Mouse (Mus musculus): ENCODE measurements around the gene Pxdc1. TPM values are rescaled to one million over a fixed set of nuclear protein-coding genes. Genes with fewer than 3 reads are reported as not detected.

Pxdc1 gene
- polyA plus RNA-seq, 1 experiment from 2014 or later: 8.9 TPM

DNA sequence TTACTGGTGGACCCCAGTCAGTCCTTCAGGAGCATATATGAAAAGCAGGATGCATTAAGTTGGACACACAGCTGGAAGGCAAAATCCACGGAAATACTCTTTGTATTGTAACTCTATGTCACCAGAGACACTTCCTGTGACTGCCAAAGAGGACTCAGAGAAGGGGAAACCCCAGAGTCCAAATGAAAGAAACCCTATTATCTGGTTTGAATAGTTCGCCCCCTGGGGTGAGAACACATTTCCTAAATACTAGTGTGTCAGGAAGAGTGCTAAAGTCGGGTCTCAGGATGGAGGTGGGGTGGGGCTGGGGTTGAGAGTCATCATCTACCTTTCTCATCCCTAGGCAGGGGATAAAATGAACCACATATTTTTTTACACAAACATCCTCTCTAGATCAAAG, 25.8 kb downstream of the Pxdc1 start:
- WGBS: 45% methylated on average over 3 of the region's 3 CpGs
- ATAC-seq (ENCODE audit: low FRiP score): no peak

DNA sequence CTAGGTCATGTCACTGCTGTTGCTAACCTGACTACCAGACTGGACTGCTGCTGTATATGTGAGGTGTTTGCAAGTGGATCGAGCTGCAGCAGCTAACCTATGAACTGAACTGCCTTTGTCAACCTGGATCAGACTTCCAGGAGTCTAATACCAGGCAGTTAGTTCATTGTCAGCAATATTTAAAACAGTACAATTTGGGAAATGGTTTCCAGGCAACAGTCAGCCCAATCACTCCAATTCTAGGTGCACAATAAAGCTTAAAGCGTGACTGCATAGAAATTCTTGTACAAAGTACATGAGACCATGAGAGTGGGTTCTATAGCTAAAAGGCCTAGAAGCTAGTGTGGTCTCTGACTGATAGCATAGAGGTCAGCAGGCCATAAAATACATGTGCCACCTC, 28.9 kb downstream of the Pxdc1 start:
- no peak overlapping the region for H3K4me3 ChIP-seq (replicated peaks)
- no peak overlapping the region for H3K4me2 ChIP-seq
- H3K9ac ChIP-seq (replicated peaks): no peak overlapping the region
- no peaks in the 10 kb centered on the region for H3K9me3 ChIP-seq (replicated peaks)
- H3K4me1 ChIP-seq: no peaks in the 10 kb centered on the region
- no peaks in the 10 kb centered on the region for H3K36me3 ChIP-seq
- WGBS: 81% methylated on average over 2 of the region's 2 CpGs
- no peaks in the 10 kb centered on the region for H3K27me3 ChIP-seq (replicated peaks)
- no peak for ATAC-seq (ENCODE audit: low FRiP score)
- H3K27ac ChIP-seq (replicated peaks): no peak overlapping the region

More for the DNA sequence above, 25.8 kb downstream of the Pxdc1 start:
- H3K9ac ChIP-seq (replicated peaks): no peak overlapping the region
- no peaks in the 10 kb centered on the region for H3K4me1 ChIP-seq
- H3K27me3 ChIP-seq (replicated peaks): no peaks in the 10 kb centered on the region
- H3K4me3 ChIP-seq (replicated peaks): no peak overlapping the region
- no peaks in the 10 kb centered on the region for H3K36me3 ChIP-seq
- no peak overlapping the region for H3K4me2 ChIP-seq
- H3K27ac ChIP-seq (replicated peaks): no peak overlapping the region
- no peaks in the 10 kb centered on the region for H3K9me3 ChIP-seq (replicated peaks)

DNA sequence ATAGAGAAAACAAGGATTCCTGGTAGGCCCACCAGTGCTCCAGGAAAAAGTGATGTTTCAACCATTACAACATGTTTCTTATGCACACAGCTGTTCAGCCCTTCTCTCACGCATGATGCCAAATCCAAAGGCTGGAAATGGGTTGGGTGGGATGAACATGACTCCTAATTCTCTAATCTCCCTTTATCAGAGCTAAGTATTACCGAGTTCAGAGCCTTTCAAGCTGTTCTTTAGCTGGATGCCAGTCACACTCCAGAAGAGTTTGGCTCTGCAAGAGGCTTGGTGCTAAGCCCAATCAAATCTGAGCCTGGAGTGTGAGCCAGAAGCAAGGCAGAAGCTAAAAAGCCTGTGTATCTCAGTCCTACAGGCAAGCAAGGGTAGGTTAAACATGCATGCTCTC, 40.9 kb downstream of the Pxdc1 start:
- Histone ChIP-seq H3K4me1 (no peaks in the 10 kb centered on the region), H3K9ac (replicated peaks) (no peak overlapping the region), H3K27me3 (replicated peaks) (no peaks in the 10 kb centered on the region), H3K9me3 (replicated peaks) (no peaks in the 10 kb centered on the region), H3K4me2 (no peak overlapping the region), H3K4me3 (replicated peaks) (no peak overlapping the region), H3K36me3 (no peaks in the 10 kb centered on the region), H3K27ac (replicated peaks) (no peak overlapping the region)
- no peak for ATAC-seq (ENCODE audit: low FRiP score)
- 83% methylated on average over 2 of the region's 2 CpGs for WGBS

DNA sequence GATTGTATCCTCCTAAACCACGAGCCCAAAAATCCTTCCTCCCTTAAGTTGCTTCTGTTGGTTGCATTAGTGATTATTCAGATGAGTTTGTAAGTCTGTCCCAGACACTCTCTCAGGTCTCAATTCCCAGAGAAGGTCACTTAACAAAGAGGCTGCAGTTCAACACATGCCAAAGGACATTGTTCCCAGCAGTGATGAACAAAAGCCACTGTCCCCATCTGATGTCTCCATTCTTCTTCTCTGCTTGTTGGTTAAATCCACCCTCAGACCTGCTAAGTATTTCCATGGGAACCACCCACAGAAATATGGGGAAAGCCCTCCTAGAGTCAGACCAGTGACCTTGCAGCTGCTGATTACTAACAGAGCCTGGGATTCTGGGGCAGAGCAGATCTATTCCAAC, 43.6 kb downstream of the Pxdc1 start:
- H3K9me3 ChIP-seq (replicated peaks): no peaks in the 10 kb centered on the region
- H3K4me3 ChIP-seq (replicated peaks): no peak overlapping the region
- no peaks in the 10 kb centered on the region for H3K27me3 ChIP-seq (replicated peaks)
- H3K36me3 ChIP-seq: no peaks in the 10 kb centered on the region
- H3K4me1 ChIP-seq: no peaks in the 10 kb centered on the region
- H3K4me2 ChIP-seq: no peak overlapping the region
- H3K9ac ChIP-seq (replicated peaks): no peak overlapping the region
- no peak overlapping the region for H3K27ac ChIP-seq (replicated peaks)
- WGBS: 41% methylated on average over 1 of the region's 1 CpGs
- no peak for ATAC-seq (ENCODE audit: low FRiP score)

DNA sequence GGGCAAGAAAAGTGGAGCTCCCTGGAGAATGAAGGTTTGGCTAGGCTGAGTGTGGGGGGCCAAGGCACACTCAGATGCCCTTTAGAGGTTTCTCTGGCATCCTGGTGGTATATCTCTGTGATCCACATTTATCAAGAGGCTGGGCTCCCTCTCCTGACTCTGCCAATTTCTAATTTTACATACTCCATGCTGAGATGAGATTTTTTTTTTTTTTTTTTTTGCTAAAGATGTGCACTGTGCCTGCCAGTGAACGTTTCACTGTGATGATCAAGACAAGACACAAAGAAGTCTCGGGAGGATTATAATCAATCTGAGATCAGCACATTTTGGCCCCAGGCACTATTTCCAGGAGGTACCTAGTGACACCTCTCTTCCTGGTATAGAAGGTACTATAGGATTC, 46.2 kb downstream of the Pxdc1 start:
- no peak overlapping the region for H3K4me3 ChIP-seq (replicated peaks)
- H3K9ac ChIP-seq (replicated peaks): no peak overlapping the region
- H3K4me2 ChIP-seq: no peak overlapping the region
- no peak overlapping the region for H3K27ac ChIP-seq (replicated peaks)
- no peak for ATAC-seq (ENCODE audit: low FRiP score)
- no peaks in the 10 kb centered on the region for H3K36me3 ChIP-seq
- H3K4me1 ChIP-seq: no peaks in the 10 kb centered on the region
- no peaks in the 10 kb centered on the region for H3K27me3 ChIP-seq (replicated peaks)
- H3K9me3 ChIP-seq (replicated peaks): no peaks in the 10 kb centered on the region
- WGBS: 57% methylated on average over 2 of the region's 2 CpGs

DNA sequence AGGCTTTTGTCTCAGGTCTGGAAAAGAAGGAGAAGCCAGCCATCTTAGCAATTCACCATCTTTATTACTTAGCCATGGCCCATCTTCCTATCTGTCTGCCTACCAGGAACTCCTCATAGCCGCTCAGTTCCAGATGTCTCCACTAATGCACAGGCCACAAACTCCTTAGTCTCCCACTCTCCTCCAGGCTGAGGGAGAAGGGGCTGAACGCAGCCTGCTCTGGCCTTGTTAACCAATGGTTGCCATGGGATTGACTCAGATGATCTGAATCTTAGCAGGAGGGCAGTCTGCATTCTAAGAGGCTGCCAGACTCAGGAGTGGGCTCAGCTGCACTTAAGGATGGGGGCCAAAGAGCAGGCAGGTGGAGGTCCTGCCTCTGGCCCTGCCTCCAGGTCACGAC, 47.4 kb downstream of the Pxdc1 start:
- H3K9me3 ChIP-seq (replicated peaks): no peaks in the 10 kb centered on the region
- no peak overlapping the region for H3K4me2 ChIP-seq
- H3K27ac ChIP-seq (replicated peaks): no peak overlapping the region
- H3K9ac ChIP-seq (replicated peaks): no peak overlapping the region
- H3K36me3 ChIP-seq: no peaks in the 10 kb centered on the region
- no peak overlapping the region for H3K4me3 ChIP-seq (replicated peaks)
- no peak for ATAC-seq (ENCODE audit: low FRiP score)
- no peaks in the 10 kb centered on the region for H3K27me3 ChIP-seq (replicated peaks)
- no peaks in the 10 kb centered on the region for H3K4me1 ChIP-seq
- 56% methylated on average over 3 of the region's 3 CpGs for WGBS

DNA sequence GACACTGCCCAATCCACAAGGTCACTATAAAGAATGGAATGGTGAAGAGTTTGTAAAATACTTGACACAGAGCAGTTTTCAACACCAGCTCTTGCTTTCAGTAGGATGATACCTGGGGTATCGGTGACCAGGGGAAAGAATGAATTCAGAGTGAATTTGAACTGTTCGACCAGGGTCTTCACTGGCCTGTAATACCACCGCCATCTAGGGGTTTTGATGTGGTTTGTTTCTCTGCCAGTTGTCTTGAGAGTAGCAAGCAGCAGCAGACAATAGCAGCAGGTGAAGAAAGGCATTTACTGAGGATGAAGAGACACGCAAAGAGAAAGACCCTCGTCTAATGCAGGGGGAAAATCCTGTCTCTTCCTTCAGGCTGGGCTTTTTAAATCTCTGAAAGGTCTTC, 48.1 kb downstream of the Pxdc1 start:
- WGBS: 63% methylated on average over 5 of the region's 5 CpGs
- Histone ChIP-seq H3K4me2 (no peak overlapping the region), H3K4me1 (no peaks in the 10 kb centered on the region), H3K4me3 (replicated peaks) (no peak overlapping the region), H3K27ac (replicated peaks) (no peak overlapping the region), H3K9me3 (replicated peaks) (no peaks in the 10 kb centered on the region), H3K27me3 (replicated peaks) (no peaks in the 10 kb centered on the region), H3K9ac (replicated peaks) (no peak overlapping the region), H3K36me3 (no peaks in the 10 kb centered on the region)
- peak; percentile 61; the same call in 1 of the 2 replicates for ATAC-seq (ENCODE audit: low FRiP score)

DNA sequence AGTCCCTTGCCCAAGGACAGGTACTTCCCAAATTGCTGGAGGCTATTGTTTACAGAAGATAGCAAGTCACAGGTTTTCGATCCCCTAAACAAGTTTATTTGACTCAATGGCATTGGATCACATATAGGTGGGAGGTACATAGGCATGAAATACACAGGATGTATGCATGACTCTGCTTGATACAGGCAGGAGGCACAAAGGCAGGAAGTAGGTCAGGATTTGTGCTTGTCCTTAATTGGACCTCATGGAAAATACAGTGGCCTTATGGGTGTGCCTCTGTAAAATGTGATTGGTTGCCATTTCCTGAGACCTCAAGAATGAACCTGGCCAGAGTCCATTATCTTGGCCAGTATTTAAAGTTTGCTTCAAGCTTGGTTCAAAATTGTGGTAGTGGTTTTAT, 48.9 kb downstream of the Pxdc1 start:
- H3K4me2 ChIP-seq: no peak overlapping the region
- no peak overlapping the region for H3K4me3 ChIP-seq (replicated peaks)
- ATAC-seq (ENCODE audit: low FRiP score): no peak
- no peak overlapping the region for H3K27ac ChIP-seq (replicated peaks)
- H3K4me1 ChIP-seq: no peaks in the 10 kb centered on the region
- no peaks in the 10 kb centered on the region for H3K36me3 ChIP-seq
- H3K27me3 ChIP-seq (replicated peaks): no peaks in the 10 kb centered on the region
- WGBS: 93% methylated on average over 1 of the region's 1 CpGs
- H3K9ac ChIP-seq (replicated peaks): no peak overlapping the region
- H3K9me3 ChIP-seq (replicated peaks): no peaks in the 10 kb centered on the region

DNA sequence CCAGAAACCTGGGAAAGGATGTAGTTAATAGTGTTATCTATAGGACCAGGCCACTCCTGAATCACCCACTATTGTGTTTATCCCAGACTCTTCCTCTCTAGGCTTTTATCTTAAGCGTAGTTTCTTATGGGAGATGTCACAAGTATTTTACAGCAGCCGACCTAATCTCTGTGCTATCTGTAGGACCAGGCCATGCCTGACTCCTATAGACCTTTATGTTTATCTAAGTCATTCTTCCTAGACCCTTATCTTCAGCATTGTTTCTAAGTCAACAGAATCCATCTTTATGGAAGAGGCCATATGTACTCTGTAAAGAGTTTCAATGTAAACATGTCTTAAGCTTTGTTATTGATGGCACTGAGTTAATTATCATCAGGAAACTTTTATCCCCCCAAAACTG, 50.5 kb downstream of the Pxdc1 start:
- Histone ChIP-seq H3K4me3 (replicated peaks) (no peak overlapping the region), H3K9ac (replicated peaks) (no peak overlapping the region), H3K9me3 (replicated peaks) (no peaks in the 10 kb centered on the region), H3K4me2 (no peak overlapping the region), H3K27ac (replicated peaks) (no peak overlapping the region), H3K27me3 (replicated peaks) (no peaks in the 10 kb centered on the region), H3K36me3 (no peaks in the 10 kb centered on the region), H3K4me1 (no peaks in the 10 kb centered on the region)
- 76% methylated on average over 2 of the region's 2 CpGs for WGBS
- ATAC-seq (ENCODE audit: low FRiP score): no peak

DNA sequence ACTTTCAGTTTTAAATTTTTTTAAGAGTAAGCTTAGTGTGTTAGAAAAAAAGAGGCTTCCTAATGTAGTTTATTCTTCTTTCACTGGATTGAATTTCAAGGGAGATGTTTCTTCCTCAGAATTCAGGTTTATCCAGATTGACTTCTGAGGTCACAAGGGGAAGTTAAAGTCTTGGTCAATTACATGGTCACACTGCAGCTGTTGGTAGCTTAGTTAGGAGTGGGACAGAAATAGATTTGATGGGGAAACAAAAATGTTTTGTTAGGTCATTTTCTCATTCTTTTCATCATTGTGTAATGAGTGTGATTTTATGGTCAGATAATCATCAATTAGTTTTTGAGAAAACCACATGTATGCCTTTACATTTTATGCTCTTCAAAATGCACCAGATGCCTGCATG, 56.5 kb downstream of the Pxdc1 start:
- Histone ChIP-seq H3K9me3 (replicated peaks) (no peaks in the 10 kb centered on the region), H3K9ac (replicated peaks) (no peak overlapping the region), H3K36me3 (no peaks in the 10 kb centered on the region), H3K4me2 (no peak overlapping the region), H3K4me3 (replicated peaks) (no peak overlapping the region), H3K27me3 (replicated peaks) (no peaks in the 10 kb centered on the region), H3K4me1 (no peaks in the 10 kb centered on the region), H3K27ac (replicated peaks) (no peak overlapping the region)
- no peak for ATAC-seq (ENCODE audit: low FRiP score)

Other genes with a start within 250 kb of the Pxdc1 start
- not detected in 2 replicates for gene Fam50b, start 81.4 kb upstream of the Pxdc1 start, polyA plus RNA-seq (2015; fragmentation: Nextera tagmentation; extraction: Ambion mirVana)
- gene Prpf4b, start 221.8 kb upstream of the Pxdc1 start, polyA plus RNA-seq (2015; fragmentation: Nextera tagmentation; extraction: Ambion mirVana): 55.0 and 59.2 TPM in 2 replicates

All from neural tube, embryonic 15.5 days (tissue).